Mouse (Mus musculus) neutrophil, adult 5-6 weeks (primary cell): ENCODE results near the gene Phb. TPM values are rescaled to one million over a fixed set of nuclear protein-coding genes. Genes with fewer than 3 reads are reported as not detected.
A peak's percentile ranks its signal among the peaks of the same experiment; 100 is the strongest.

Experiments used
- ATAC-seq: fragments of 151-379, 151-347 bp; 2 replicates; pipeline ENCODE4 v1.8.0; 2017; ENCODE audit warnings: mild to moderate bottlenecking, moderate TSS enrichment; ENCODE audit not compliant: insufficient number of reproducible peaks, poor library complexity, low FRiP score, severe bottlenecking; ENCODE audit errors: extremely low read depth
- total RNA-seq: library from RNA; stranded (forward); fragments of 200-1000 nt; gene quantifications from 2 replicates; pipeline ENCODE4 v1.2.3, GENCODE M21; 2017

Gene Phb
- total RNA-seq, result 21.9 and 27.3 TPM in 2 replicates

GRCm38 (mm10) chr11:95666529-95667149 lies at the start of gene Phb:
TSS of gene Phb (plus strand) at chr11:95666957.
- peak; percentile 98 for ATAC-seq

- ATAC-seq, result no peak
These were observed 48.8 kb upstream of the Phb start for GRCm38 (mm10) chr11:95617785-95618465.

- no peak for ATAC-seq
These were observed 47.7 kb upstream of the Phb start for GRCm38 (mm10) chr11:95619081-95619480.

GRCm38 (mm10) chr11:95619886-95620444 lies 46.8 kb upstream of the Phb start:
- no peak for ATAC-seq

- ATAC-seq, result no peak
These were observed 45.7 kb upstream of the Phb start for GRCm38 (mm10) chr11:95621010-95621409.

- no peak for ATAC-seq
These were observed 45.1 kb upstream of the Phb start for GRCm38 (mm10) chr11:95621541-95622130.

GRCm38 (mm10) chr11:95622426-95622825 lies 44.3 kb upstream of the Phb start:
- no peak for ATAC-seq

GRCm38 (mm10) chr11:95630558-95630957 lies 36.2 kb upstream of the Phb start:
- no peak for ATAC-seq

- no peak for ATAC-seq
These were observed 35.5 kb upstream of the Phb start for GRCm38 (mm10) chr11:95631301-95631700.

- no peak; the same call in 1 of the 2 replicates for ATAC-seq
These were observed 34.3 kb upstream of the Phb start for GRCm38 (mm10) chr11:95632474-95632873.

GRCm38 (mm10) chr11:95633512-95634000 lies 33.2 kb upstream of the Phb start:
- ATAC-seq, result no peak

- no peak for ATAC-seq
These were observed 31.7 kb upstream of the Phb start for GRCm38 (mm10) chr11:95635030-95635429.

GRCm38 (mm10) chr11:95640751-95641150 lies 26.0 kb upstream of the Phb start:
- ATAC-seq, result no peak

- no peak for ATAC-seq
These were observed 24.1 kb upstream of the Phb start for GRCm38 (mm10) chr11:95642534-95643280.

- ATAC-seq, result no peak
These were observed 22.9 kb upstream of the Phb start for GRCm38 (mm10) chr11:95643856-95644255.

GRCm38 (mm10) chr11:95644381-95644780 lies 22.4 kb upstream of the Phb start:
- no peak for ATAC-seq

- no peak for ATAC-seq
These were observed 21.2 kb upstream of the Phb start for GRCm38 (mm10) chr11:95645397-95646153.

GRCm38 (mm10) chr11:95646154-95646490 lies 20.6 kb upstream of the Phb start:
- ATAC-seq, result no peak

GRCm38 (mm10) chr11:95647791-95648190 lies 19.0 kb upstream of the Phb start:
- no peak for ATAC-seq
